Mouse (Mus musculus) E14TG2a.4 (cell line): ENCODE results near the gene Slc7a7.

ENCODE experiments used
- CTCF ChIP-seq: conservative IDR thresholded peaks from 2 replicates; pipeline ENCODE4 v1.5.1; 2014; ENCODE audit warnings: low read length
- NANOG ChIP-seq: IDR thresholded peaks from 2 replicates; pipeline ENCODE4 v1.6.1; 2014; ENCODE audit warnings: borderline replicate concordance, low read length, mixed read lengths
- POU5F1 ChIP-seq: IDR thresholded peaks from 2 replicates; pipeline ENCODE4 v1.6.1; 2014; ENCODE audit warnings: low read length, borderline replicate concordance

DNA sequence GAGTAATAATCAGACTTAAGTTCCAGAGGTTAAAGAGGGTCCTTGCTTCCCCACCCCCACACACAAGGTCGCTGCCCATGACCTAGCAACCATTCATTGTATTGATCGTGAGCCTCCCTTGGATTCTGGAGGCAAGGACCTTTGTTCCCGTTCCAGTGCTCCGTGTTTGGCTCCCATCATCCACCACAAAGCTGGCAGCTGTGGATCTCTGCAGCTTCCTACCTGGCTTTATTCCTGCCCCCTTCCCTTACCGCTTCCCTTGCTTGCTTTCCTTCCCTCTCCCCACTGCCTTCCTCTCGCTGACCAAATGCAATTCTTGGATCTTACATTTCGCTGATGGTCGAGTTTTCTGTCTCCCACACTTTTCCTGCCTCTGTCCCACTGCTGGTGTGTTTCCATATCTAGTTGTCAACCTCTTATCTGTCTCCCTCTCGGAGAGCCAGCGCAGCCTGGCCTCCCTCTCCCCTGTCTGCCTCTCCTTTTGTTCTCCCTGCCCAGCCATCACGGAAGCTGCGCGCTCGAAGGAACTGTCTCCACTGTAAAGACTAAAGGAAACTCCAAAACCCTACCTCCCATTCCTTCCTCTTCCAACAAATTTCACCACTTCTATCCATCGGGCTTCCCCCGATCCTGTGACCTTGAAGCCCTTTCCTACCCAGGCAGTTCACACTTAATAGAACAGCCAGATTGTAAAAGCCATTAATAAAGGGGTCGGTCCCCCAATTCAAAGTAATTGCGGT is 13.0 kb upstream of the Slc7a7 start:
- TF ChIP-seq CTCF (no peak), NANOG (no peak), POU5F1 (no peak)
